Mouse (Mus musculus) kidney, adult 2 months (tissue): ENCODE data around the gene Pld1.

Source experiments
- CTCF ChIP-seq: fragments of 200-500 bp; conservative IDR thresholded peaks from 2 replicates; pipeline ENCODE4 v1.5.1; 2011; ENCODE audit warnings: low read depth, mild to moderate bottlenecking, control low read depth, low read length, moderate library complexity, mixed read lengths; ENCODE audit not compliant: insufficient read depth, insufficient read length
- POLR2A ChIP-seq: fragments of 200-500 bp; IDR thresholded peaks from one replicate; pipeline ENCODE4 v1.6.1; 2011; ENCODE audit warnings: low read depth, low read length, control low read depth

- TF ChIP-seq POLR2A: no peak
- no peak for TF ChIP-seq CTCF
Observed at GRCm38 (mm10) chr3:28099175-28099574, 160.7 kb downstream of the Pld1 start.
